Mouse (Mus musculus): Measurements from ENCODE around the gene Atraid. TPM values are rescaled to one million over a fixed set of nuclear protein-coding genes. Genes with fewer than 3 reads are reported as not detected.

The Atraid gene
- polyA plus RNA-seq (2012; rRNA removed; ENCODE audit: low replicate concordance), result 209 and 273 TPM in 2 replicates

GRCm38 (mm10) chr5:31047848-31048762 lies at the start of gene Atraid:
TSS of gene Atraid (plus strand) at chr5:31048312.

GRCm38 (mm10) chr5:31048763-31049641 lies 890 bp downstream of the Atraid start, which contains the start of gene Slc5a6:
TSS of gene Slc5a6 (minus strand) at chr5:31048924.

GRCm38 (mm10) chr5:31054261-31055215 lies 6.4 kb downstream of the Atraid start, which contains the start of gene Cad:
TSS of gene Cad (plus strand) at chr5:31054780.

Other genes starting within 250 kb of the Atraid start
- gene Mapre3, start 233.7 kb upstream of the Atraid start, polyA plus RNA-seq (2012; rRNA removed; ENCODE audit: low replicate concordance), result 43.8 and 48.3 TPM in 2 replicates
- 80.9 and 122 TPM in 2 replicates for gene Tmem214, start 180.3 kb upstream of the Atraid start, polyA plus RNA-seq (2012; rRNA removed; ENCODE audit: low replicate concordance)
- gene Agbl5, start 159.6 kb upstream of the Atraid start, polyA plus RNA-seq (2012; rRNA removed; ENCODE audit: low replicate concordance), result 7.7 and 21.6 TPM in 2 replicates
- 286 and 295 TPM in 2 replicates for gene Ost4, start 140.5 kb upstream of the Atraid start, polyA plus RNA-seq (2012; rRNA removed; ENCODE audit: low replicate concordance)
- gene Emilin1, start 134.9 kb upstream of the Atraid start, polyA plus RNA-seq (2012; rRNA removed; ENCODE audit: low replicate concordance), result 32.9 and 197 TPM in 2 replicates
- gene Khk, start 126.9 kb upstream of the Atraid start, polyA plus RNA-seq (2012; rRNA removed; ENCODE audit: low replicate concordance), result 35.3 and 66.7 TPM in 2 replicates
- gene Cgref1, start 102.7 kb upstream of the Atraid start, polyA plus RNA-seq (2012; rRNA removed; ENCODE audit: low replicate concordance), result 1.1 and 6.2 TPM in 2 replicates
- 289 and 327 TPM in 2 replicates for gene Preb, start 88.0 kb upstream of the Atraid start, polyA plus RNA-seq (2012; rRNA removed; ENCODE audit: low replicate concordance)
- 0.69 and 25.8 TPM in 2 replicates for gene Tcf23, start 79.7 kb upstream of the Atraid start, polyA plus RNA-seq (2012; rRNA removed; ENCODE audit: low replicate concordance)
- 40.4 and 53.2 TPM in 2 replicates for gene Slc5a6, start 612 bp downstream of the Atraid start, polyA plus RNA-seq (2012; rRNA removed; ENCODE audit: low replicate concordance)
- gene Cad, start 6.5 kb downstream of the Atraid start, polyA plus RNA-seq (2012; rRNA removed; ENCODE audit: low replicate concordance), result 21.5 and 75.0 TPM in 2 replicates
- not detected in 2 replicates for gene Dnajc5g, start 58.0 kb downstream of the Atraid start, polyA plus RNA-seq (2012; rRNA removed; ENCODE audit: low replicate concordance)
- gene Slc30a3, start 59.9 kb downstream of the Atraid start, polyA plus RNA-seq (2012; rRNA removed; ENCODE audit: low replicate concordance), result 0.12 TPM in 1 of 2 replicates, not detected in the other
- gene Trim54, start 68.4 kb downstream of the Atraid start, polyA plus RNA-seq (2012; rRNA removed; ENCODE audit: low replicate concordance), result not detected in 2 replicates
- gene Ucn, start 90.5 kb downstream of the Atraid start, polyA plus RNA-seq (2012; rRNA removed; ENCODE audit: low replicate concordance), result not detected in 2 replicates
- 163 and 250 TPM in 2 replicates for gene Mpv17, start 105.9 kb downstream of the Atraid start, polyA plus RNA-seq (2012; rRNA removed; ENCODE audit: low replicate concordance)
- 4.4 and 5.4 TPM in 2 replicates for gene Gm29609, start 131.6 kb downstream of the Atraid start, polyA plus RNA-seq (2012; rRNA removed; ENCODE audit: low replicate concordance)
- gene Gtf3c2, start 131.8 kb downstream of the Atraid start, polyA plus RNA-seq (2012; rRNA removed; ENCODE audit: low replicate concordance), result 57.4 and 85.2 TPM in 2 replicates
- gene Snx17, start 144.9 kb downstream of the Atraid start, polyA plus RNA-seq (2012; rRNA removed; ENCODE audit: low replicate concordance), result 108 and 112 TPM in 2 replicates
- gene Eif2b4, start 145.1 kb downstream of the Atraid start, polyA plus RNA-seq (2012; rRNA removed; ENCODE audit: low replicate concordance), result 39.2 and 59.8 TPM in 2 replicates
- gene Zfp513, start 154.0 kb downstream of the Atraid start, polyA plus RNA-seq (2012; rRNA removed; ENCODE audit: low replicate concordance), result 34.3 and 47.6 TPM in 2 replicates
- gene Ppm1g, start 172.4 kb downstream of the Atraid start, polyA plus RNA-seq (2012; rRNA removed; ENCODE audit: low replicate concordance), result 30.0 and 90.9 TPM in 2 replicates
- 140 and 206 TPM in 2 replicates for gene Nrbp1, start 192.6 kb downstream of the Atraid start, polyA plus RNA-seq (2012; rRNA removed; ENCODE audit: low replicate concordance)
- gene Gm9970, start 192.9 kb downstream of the Atraid start, polyA plus RNA-seq (2012; rRNA removed; ENCODE audit: low replicate concordance), result 0.27 and 0.57 TPM in 2 replicates
- 9.7 and 58.7 TPM in 2 replicates for gene Krtcap3, start 203.4 kb downstream of the Atraid start, polyA plus RNA-seq (2012; rRNA removed; ENCODE audit: low replicate concordance)
- 40.7 and 63.3 TPM in 2 replicates for gene Ift172, start 242.8 kb downstream of the Atraid start, polyA plus RNA-seq (2012; rRNA removed; ENCODE audit: low replicate concordance)
- 7.7 and 46.5 TPM in 2 replicates for gene Fndc4, start 247.8 kb downstream of the Atraid start, polyA plus RNA-seq (2012; rRNA removed; ENCODE audit: low replicate concordance)
- gene Gckr, start 249.1 kb downstream of the Atraid start, polyA plus RNA-seq (2012; rRNA removed; ENCODE audit: low replicate concordance), result 0.21 and 0.28 TPM in 2 replicates

Data from subcutaneous adipose tissue, adult 2 months (tissue).